ENCODE assay signal across 27 mouse cellular contexts in genomic region chr7:90748636-90749035, GRCm38 (mm10).
A peak's percentile ranks its signal among the peaks of the same experiment; 100 is the strongest.
DNase-seq lines count a peak whose midpoint lies in the region; ATAC-seq and TF ChIP-seq lines count a peak whose summit lies in the region.
"Had no signal": no experiment of that assay in that cellular context is flagged by ENCODE, and none has a peak within 500 bp of the region (broad histone marks: within the 10 kb centered on the region; RNA-seq: fewer than 3 reads in every experiment).

No protein-coding gene starts in this region.

- H3K4me1 ChIP-seq in forebrain, postnatal 0 days (ENCODE audit: insufficient read depth): no peaks in the 10 kb centered on the region
- H3K4me1 ChIP-seq in forebrain, embryonic 11.5 days (replicated peaks; ENCODE audit: control insufficient read depth, insufficient read depth, low read length): no peaks in the 10 kb centered on the region
- H3K4me1 ChIP-seq: embryonic facial prominence, embryonic 12.5 days; embryonic facial prominence, embryonic 15.5 days; forebrain, embryonic 12.5 days; forebrain, embryonic 15.5 days; heart, embryonic 10.5 days; heart, embryonic 13.5 days had no signal

- DNase-seq in forebrain, postnatal 0 days: no peak
- no peak for DNase-seq in forebrain, embryonic 11.5 days (ENCODE audit: low spot score)
- peak; percentile 6 to 46 for DNase-seq in left cerebral cortex, adult 9 months (ENCODE audit: low spot score in 2 of 2)
- DNase-seq in left cerebral cortex, postnatal 10 days (ENCODE audit: extremely low spot score in 1 of 2, low spot score in 2 of 2): no peak
- peak; percentile 23 for DNase-seq in right cerebral cortex, adult 18-20 months
- DNase-seq in right cerebral cortex, postnatal 10 days (ENCODE audit: low spot score in 2 of 2): no peak
- DNase-seq: adrenal gland, postnatal 10 days; adrenal gland, postnatal 36 days; cerebellum, adult 11 months; cerebellum, adult 2 months; cerebellum, adult 9-11 months; cerebellum, postnatal 25 days; gastrocnemius, postnatal 10 days; gastrocnemius, postnatal 36 days; heart, adult 2 months; heart, postnatal 14 days; heart, postnatal 4 days had no signal

- no peaks in the 10 kb centered on the region for H3K27me3 ChIP-seq in forebrain, postnatal 0 days (ENCODE audit: insufficient read depth, low read length)
- H3K27me3 ChIP-seq in forebrain, embryonic 11.5 days (ENCODE audit: control insufficient read depth, insufficient read depth, low read length): no peaks in the 10 kb centered on the region
- H3K27me3 ChIP-seq: embryonic facial prominence, embryonic 12.5 days; embryonic facial prominence, embryonic 15.5 days; forebrain, embryonic 12.5 days; forebrain, embryonic 15.5 days; heart, embryonic 13.5 days had no signal

- H3K36me3 ChIP-seq in forebrain, postnatal 0 days (ENCODE audit: insufficient read depth): no peaks in the 10 kb centered on the region
- H3K36me3 ChIP-seq in forebrain, embryonic 11.5 days (ENCODE audit: control insufficient read depth, insufficient read depth, low read length): no peaks in the 10 kb centered on the region
- H3K36me3 ChIP-seq: embryonic facial prominence, embryonic 12.5 days; embryonic facial prominence, embryonic 15.5 days; forebrain, embryonic 12.5 days; forebrain, embryonic 15.5 days; heart, embryonic 10.5 days; heart, embryonic 13.5 days had no signal

- H3K9me3 ChIP-seq in forebrain, postnatal 0 days (ENCODE audit: low read length): no peaks in the 10 kb centered on the region
- no peaks in the 10 kb centered on the region for H3K9me3 ChIP-seq in forebrain, embryonic 11.5 days (ENCODE audit: control insufficient read depth, low read length)
- H3K9me3 ChIP-seq: embryonic facial prominence, embryonic 12.5 days; embryonic facial prominence, embryonic 15.5 days; forebrain, embryonic 12.5 days; forebrain, embryonic 15.5 days; heart, embryonic 10.5 days; heart, embryonic 13.5 days had no signal

- TF ChIP-seq CTCF in forebrain, postnatal 0 days (IDR thresholded peaks at IDR 0.05; ENCODE audit: low read depth): no peak

- intact Hi-C loops in left cerebral cortex, postnatal 10 days (cut with DNase I): no loop called here

- no peak overlapping the region for H3K4me2 ChIP-seq in forebrain, postnatal 0 days (ENCODE audit: low read depth)
- H3K4me2 ChIP-seq in forebrain, embryonic 11.5 days (ENCODE audit: low read depth, low read length, severe bottlenecking): no peak overlapping the region
- H3K4me2 ChIP-seq: embryonic facial prominence, embryonic 12.5 days; embryonic facial prominence, embryonic 15.5 days; forebrain, embryonic 12.5 days; forebrain, embryonic 15.5 days; heart, embryonic 13.5 days; hindbrain, embryonic 14.5 days had no signal

- no peak overlapping the region for H3K9ac ChIP-seq in forebrain, postnatal 0 days
- H3K9ac ChIP-seq in forebrain, embryonic 11.5 days (ENCODE audit: low read length): no peak overlapping the region
- H3K9ac ChIP-seq: embryonic facial prominence, embryonic 12.5 days; embryonic facial prominence, embryonic 15.5 days; forebrain, embryonic 12.5 days; forebrain, embryonic 15.5 days; heart, embryonic 13.5 days; hindbrain, embryonic 14.5 days had no signal

- 79% methylated on average over 1 of the region's 1 CpGs for WGBS in forebrain, postnatal 0 days
- WGBS in forebrain, embryonic 11.5 days: 93% methylated on average over 1 of the region's 1 CpGs

- peak; percentile 53; the same call in 1 of the 2 replicates for ATAC-seq in forebrain, postnatal 0 days
- ATAC-seq in forebrain, embryonic 11.5 days (replicated peaks; ENCODE audit: low FRiP score): no peak
- ATAC-seq: forebrain, embryonic 15.5 days; hindbrain, postnatal 0 days; inflammation-experienced regulatory T-cells, adult 6 months; Patski had no signal

- H3K27ac ChIP-seq in forebrain, postnatal 0 days (ENCODE audit: low read depth, low read length): no peak overlapping the region
- H3K27ac ChIP-seq in forebrain, embryonic 11.5 days (ENCODE audit: low read depth, low read length): no peak overlapping the region
- H3K27ac ChIP-seq: embryonic facial prominence, embryonic 12.5 days; embryonic facial prominence, embryonic 15.5 days; forebrain, embryonic 12.5 days; forebrain, embryonic 15.5 days; heart, adult 2 months; heart, embryonic 10.5 days; heart, embryonic 13.5 days; hindbrain, embryonic 14.5 days; hindbrain, postnatal 0 days had no signal

- no peak overlapping the region for H3K4me3 ChIP-seq in forebrain, postnatal 0 days (ENCODE audit: low read depth, low read length)
- H3K4me3 ChIP-seq in forebrain, embryonic 11.5 days (ENCODE audit: low read depth, low read length): no peak overlapping the region
- H3K4me3 ChIP-seq: embryonic facial prominence, embryonic 12.5 days; embryonic facial prominence, embryonic 15.5 days; forebrain, embryonic 12.5 days; forebrain, embryonic 15.5 days; heart, adult 2 months; heart, embryonic 10.5 days; heart, embryonic 13.5 days had no signal

Comparison
In these comparisons a context has a peak if more than half of its experiments do, and no peak if none do; other contexts are left out.
1. DNase-seq: peak in left cerebral cortex, adult 9 months (2 of 2) and right cerebral cortex, adult 18-20 months (single experiment); none in forebrain, postnatal 0 days (single experiment), forebrain, embryonic 11.5 days (single experiment), left cerebral cortex, postnatal 10 days (0 of 2) and right cerebral cortex, postnatal 10 days (0 of 2).